Comparison of ENCODE assay signal across 8 mouse cellular contexts in genomic region chr4:133120833-133121321, GRCm38 (mm10). TPM values are rescaled to one million over a fixed set of nuclear protein-coding genes. Genes with fewer than 3 reads are reported as not detected.
DNase-seq lines count a peak whose midpoint lies in the region; ATAC-seq and TF ChIP-seq lines count a peak whose summit lies in the region.

No protein-coding gene starts in this region.

- no peak overlapping the region for H3K9ac ChIP-seq in midbrain, postnatal 0 days (replicated peaks; ENCODE audit: low read length, poor library complexity, severe bottlenecking)

- peaks cover 4% of the 10 kb centered on the region; the same call in 1 of the 2 replicates for H3K9me3 ChIP-seq in hindbrain, embryonic 10.5 days
- H3K9me3 ChIP-seq in midbrain, postnatal 0 days (ENCODE audit: low read length): peaks cover 3% of the 10 kb centered on the region; the same call in 1 of the 2 replicates

- DNase-seq in kidney, postnatal 4 days: peak; percentile 48 to 70
- no peak for DNase-seq in kidney, postnatal 14 days
- no peak for DNase-seq in hindbrain, embryonic 10.5 days (ENCODE audit: low spot score)
- DNase-seq in midbrain, postnatal 0 days (ENCODE audit: low spot score): peak; percentile 58
- no peak for DNase-seq in ovary, adult 18-20 months (ENCODE audit: low spot score)
- no peak for DNase-seq in lung, adult 18-20 months

- peak overlapping the region; percentile 50; the same call in 1 of the 2 replicates for H3K27ac ChIP-seq in brown adipose tissue, adult 24 weeks (replicated peaks; ENCODE audit: low read depth, low read length)
- H3K27ac ChIP-seq in hindbrain, embryonic 10.5 days: peak overlapping the region; percentile 31
- H3K27ac ChIP-seq in midbrain, postnatal 0 days (ENCODE audit: low read depth, low read length): peak overlapping the region; percentile 59

- H3K4me3 ChIP-seq in brown adipose tissue, adult 24 weeks (ENCODE audit: insufficient read depth, low read depth, low read length): no peak overlapping the region
- H3K4me3 ChIP-seq in hindbrain, embryonic 10.5 days: no peak overlapping the region; the same call in 1 of the 2 replicates
- no peak overlapping the region for H3K4me3 ChIP-seq in midbrain, postnatal 0 days (ENCODE audit: low read depth, low read length)

- no peak for TF ChIP-seq CTCF in midbrain, postnatal 0 days (IDR thresholded peaks at IDR 0.05)

- H3K4me1 ChIP-seq in brown adipose tissue, adult 24 weeks (ENCODE audit: control insufficient read depth, insufficient read depth, insufficient read length, low read length): peaks cover 30% of the 10 kb centered on the region
- H3K4me1 ChIP-seq in hindbrain, embryonic 10.5 days (replicated peaks): peaks cover 44% of the 10 kb centered on the region
- H3K4me1 ChIP-seq in midbrain, postnatal 0 days (ENCODE audit: insufficient read depth, low read length): peaks cover 3% of the 10 kb centered on the region

- peak overlapping the region; percentile 7 for H3K4me2 ChIP-seq in midbrain, postnatal 0 days (ENCODE audit: low read depth, low read length, poor library complexity, severe bottlenecking)

- peak; percentile 55; the same call in 1 of the 2 replicates for ATAC-seq in midbrain, postnatal 0 days (ENCODE audit: low FRiP score)
- no peak for ATAC-seq in megakaryocyte, adult 5-6 weeks (ENCODE audit: poor library complexity, severe bottlenecking)

- H3K27me3 ChIP-seq in hindbrain, embryonic 10.5 days (ENCODE audit: insufficient read depth, poor library complexity, severe bottlenecking): no peaks in the 10 kb centered on the region
- H3K27me3 ChIP-seq in midbrain, postnatal 0 days (ENCODE audit: insufficient read depth, low read length): no peaks in the 10 kb centered on the region

- 9% methylated on average over 11 of the region's 11 CpGs for WGBS in hindbrain, embryonic 10.5 days
- 3% methylated on average over 10 of the region's 11 CpGs for WGBS in midbrain, postnatal 0 days

- H3K36me3 ChIP-seq in hindbrain, embryonic 10.5 days: no peaks in the 10 kb centered on the region
- H3K36me3 ChIP-seq in midbrain, postnatal 0 days (ENCODE audit: insufficient read depth, low read length): no peaks in the 10 kb centered on the region

RNA-seq across cellular contexts. Expression of gene Wasf2, which starts 9.4 kb away (rescaled TPM):
- polyA plus RNA-seq in brown adipose tissue, adult 24 weeks (2012; ENCODE audit: insufficient read depth, insufficient read length, missing spikeins): 39.6 and 39.8 TPM in 2 replicates
- polyA plus RNA-seq in hindbrain, embryonic 10.5 days (2016; fragmentation: Nextera tagmentation; extraction: Ambion mirVana): 42.1 and 67.1 TPM in 2 replicates
- 18.3 and 19.6 TPM in 2 replicates for total RNA-seq in midbrain, postnatal 0 days (2014; rRNA removed)
- 19.1 and 26.0 TPM in 2 replicates for polyA plus RNA-seq in midbrain, postnatal 0 days (2015; fragmentation: Nextera tagmentation; extraction: Ambion mirVana)
- 226 and 236 TPM in 2 replicates for total RNA-seq in megakaryocyte, adult 5-6 weeks (2015)
- total RNA-seq in megakaryocyte, adult 5-6 weeks (2017): 56.9 and 75.4 TPM in 2 replicates

Comparison
In these comparisons a context has a peak if more than half of its experiments do, and no peak if none do; other contexts are left out.
1. DNase-seq: peak in kidney, postnatal 4 days (2 of 2) and midbrain, postnatal 0 days (single experiment); none in kidney, postnatal 14 days (single experiment), hindbrain, embryonic 10.5 days (single experiment), ovary, adult 18-20 months (single experiment) and lung, adult 18-20 months (0 of 2).
2. Peak in every context shown above with its lines, with median percentiles within 50 percentile points of each other: H3K27ac ChIP-seq.